Mouse (Mus musculus) frontal cortex, postnatal 10 days (tissue): ENCODE measurements at regions not wholly inside any gene's neighbourhood (a gene's known extent, or its start where the extent isn't known, plus 50 kb on each side); places are given as distances from the start of the nearest gene placed in this dataset.
"Not testable (repeated sequence)": the region's sequence is repeated elsewhere in the genome, so short reads cannot be mapped to it uniquely, and the experiment has no call there.

Experiments used
- DNase-seq, 2 experiments: peaks; one replicate each; pipeline ENCODE4 v3.0.0; 2022; ENCODE audit warnings: low spot score in 2 of 2, mixed read lengths in 1 of 2

GRCm38 (mm10) chr3:53792541-53792940 is 52.3 kb upstream of the Gm10985 start:
- DNase-seq, result no peak

DNA sequence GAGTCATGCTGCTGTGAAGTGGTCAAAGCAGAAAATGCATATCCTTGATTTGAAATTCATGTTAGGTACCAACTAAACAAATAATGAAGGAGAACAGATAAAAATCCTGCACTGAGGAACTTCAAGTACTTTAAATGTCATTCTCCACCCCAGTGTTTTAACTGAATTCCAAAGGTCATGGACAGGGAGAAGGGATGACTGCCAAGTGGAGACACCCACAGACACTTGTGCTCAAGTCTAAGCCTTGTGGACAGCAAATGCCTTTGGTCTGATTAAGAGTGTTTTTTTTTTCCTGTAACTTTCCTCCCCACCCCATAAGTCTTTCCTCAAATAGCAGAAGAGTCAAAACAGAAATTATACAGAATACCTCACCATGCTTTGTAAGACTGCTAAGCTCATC is 55.2 kb upstream of the Gm10985 start:
- DNase-seq, result no peak

GRCm38 (mm10) chr3:53785201-53785600 is 59.7 kb upstream of the Gm10985 start:
- DNase-seq, result no peak

DNA sequence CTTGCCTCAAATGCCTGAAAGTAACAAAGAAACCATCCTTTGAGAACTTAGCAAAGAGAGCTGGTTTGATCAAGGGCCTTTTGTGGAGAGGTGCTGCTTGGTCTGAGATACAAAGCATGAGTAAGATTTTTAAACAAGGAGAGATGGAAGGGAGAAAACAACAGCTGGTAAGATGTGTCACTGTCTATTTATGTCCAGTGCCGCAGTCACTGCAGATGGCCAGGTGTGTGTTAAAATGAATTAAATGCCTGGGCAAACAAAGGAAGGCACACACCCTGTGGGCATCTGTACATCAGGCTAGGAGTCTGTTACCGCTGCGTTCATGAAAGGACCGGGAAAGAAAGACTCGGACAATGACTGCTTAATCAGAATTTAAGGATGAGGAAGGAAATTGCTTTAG is 68.2 kb upstream of the Gm10985 start:
- no peak for DNase-seq

DNA sequence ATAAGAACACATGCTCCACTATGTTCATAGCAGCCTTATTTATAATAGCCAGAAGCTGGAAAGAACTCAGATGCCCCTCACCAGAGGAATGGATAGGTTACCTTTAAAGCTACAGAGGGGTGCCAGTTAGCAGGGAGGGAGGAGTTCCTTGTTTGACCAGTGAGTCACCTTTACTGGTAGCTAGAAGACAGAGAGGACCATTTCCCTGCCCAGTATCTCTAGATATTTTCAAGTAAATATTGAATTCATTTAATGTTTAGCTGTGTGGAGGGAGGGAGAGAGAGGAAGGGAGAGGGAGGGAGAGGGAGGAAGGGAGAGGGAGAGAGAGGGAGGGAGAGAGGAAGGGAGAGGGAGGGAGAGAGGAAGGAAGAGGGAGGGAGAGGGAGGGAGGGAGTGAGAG is 77.3 kb upstream of the Gm10985 start:
- DNase-seq, result no peak

DNA sequence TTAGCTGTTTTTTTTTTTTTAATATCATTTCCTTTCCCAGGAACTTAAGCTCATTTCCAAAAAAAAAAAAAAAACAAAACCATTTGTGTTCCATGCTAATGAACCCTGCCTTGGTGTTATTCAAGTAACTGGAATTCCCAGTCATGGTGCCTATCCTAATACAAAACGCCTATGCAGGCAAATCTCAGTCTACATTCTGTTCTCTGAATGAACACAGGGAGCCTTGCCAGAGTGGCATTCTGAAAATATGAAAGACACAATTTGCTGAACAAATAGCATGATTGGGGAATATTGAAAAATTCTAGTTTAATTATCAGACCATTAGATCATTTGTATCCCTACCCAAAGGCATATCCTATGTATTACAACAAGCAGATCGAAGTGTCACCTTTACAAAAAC is 80.9 kb upstream of the Gm10985 start:
- no peak for DNase-seq

DNA sequence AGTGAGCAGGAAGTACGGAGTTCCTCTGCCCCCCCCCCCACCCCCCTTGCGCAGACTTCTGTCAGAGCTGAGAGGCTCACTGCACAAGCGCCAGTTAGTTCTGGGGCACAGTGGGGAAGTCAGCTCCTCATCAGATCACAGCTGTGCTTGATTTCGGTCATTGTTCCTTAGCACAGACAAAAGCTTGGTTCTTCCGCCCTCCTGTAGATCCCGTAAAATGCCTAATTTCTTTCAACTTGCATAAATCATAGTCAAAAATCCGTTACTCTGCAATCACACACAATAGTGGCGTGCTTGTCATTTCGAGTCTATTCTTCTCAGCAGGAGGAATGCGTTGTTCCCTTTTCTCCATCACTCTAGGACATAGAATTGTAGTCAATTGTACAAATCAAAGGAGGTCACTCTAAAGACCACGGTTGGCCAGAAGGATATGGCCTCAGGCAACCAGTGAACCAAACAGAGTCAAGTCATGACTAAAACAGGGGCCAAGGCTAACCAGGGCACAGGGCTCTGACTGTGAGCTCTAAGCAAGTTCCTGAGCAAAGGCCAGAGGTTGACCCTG is 83.3 kb upstream of the Gm10985 start:
- no peak for DNase-seq

- DNase-seq, result no peak
Observed at GRCm38 (mm10) chr3:53756115-53756853, 88.6 kb upstream of the Gm10985 start.

- DNase-seq, result no peak
Observed at GRCm38 (mm10) chr3:53737161-53737560, 80.0 kb upstream of the Frem2 start.

DNA sequence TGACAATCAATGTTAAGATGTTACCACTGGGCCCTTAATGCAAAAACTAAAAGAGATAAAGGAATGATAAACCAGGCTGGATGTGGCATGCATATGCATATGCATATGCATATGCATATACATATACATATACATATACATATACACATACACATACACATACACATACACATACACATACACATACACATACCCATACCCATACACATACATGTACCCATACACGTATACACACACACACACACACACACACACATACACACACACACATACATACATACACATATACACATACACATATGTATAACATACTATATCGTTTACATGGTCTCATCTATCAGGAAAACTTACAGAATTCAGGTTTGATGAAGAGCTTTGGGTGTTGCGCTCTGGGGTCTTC is 78.5 kb upstream of the Frem2 start:
- DNase-seq, result not testable (repeated sequence)

- DNase-seq, result peak in 1 of 2 experiments; percentile 42
Observed at GRCm38 (mm10) chr3:53735147-53735546, 78.0 kb upstream of the Frem2 start.

GRCm38 (mm10) chr3:53730440-53730839 is 73.3 kb upstream of the Frem2 start:
- DNase-seq, result no peak

- DNase-seq, result peak in 1 of 2 experiments; percentile 29
Observed at GRCm38 (mm10) chr3:53729810-53730209, 72.7 kb upstream of the Frem2 start.

DNA sequence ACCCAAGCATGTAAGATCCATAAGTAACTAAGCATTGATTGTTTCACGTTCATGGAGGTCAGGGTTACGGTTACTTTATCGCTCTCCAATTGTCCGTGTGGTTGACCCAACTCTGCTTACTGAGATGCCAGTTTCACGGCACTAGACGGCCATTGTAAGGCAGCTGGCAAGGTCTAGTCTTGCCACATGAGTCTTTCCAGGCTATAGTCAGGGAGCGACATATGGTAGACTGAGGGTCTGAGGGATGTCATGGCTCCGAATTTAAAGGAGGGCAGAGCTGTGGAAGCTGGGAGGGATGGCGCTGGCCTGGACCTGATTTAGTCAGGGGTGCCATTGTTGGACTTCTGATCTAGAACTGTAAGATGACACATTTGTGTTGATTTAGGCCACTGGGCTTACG is 72.0 kb upstream of the Frem2 start:
- DNase-seq, result no peak

- no peak for DNase-seq
Observed at GRCm38 (mm10) chr3:53727737-53728136, 70.6 kb upstream of the Frem2 start.

DNA sequence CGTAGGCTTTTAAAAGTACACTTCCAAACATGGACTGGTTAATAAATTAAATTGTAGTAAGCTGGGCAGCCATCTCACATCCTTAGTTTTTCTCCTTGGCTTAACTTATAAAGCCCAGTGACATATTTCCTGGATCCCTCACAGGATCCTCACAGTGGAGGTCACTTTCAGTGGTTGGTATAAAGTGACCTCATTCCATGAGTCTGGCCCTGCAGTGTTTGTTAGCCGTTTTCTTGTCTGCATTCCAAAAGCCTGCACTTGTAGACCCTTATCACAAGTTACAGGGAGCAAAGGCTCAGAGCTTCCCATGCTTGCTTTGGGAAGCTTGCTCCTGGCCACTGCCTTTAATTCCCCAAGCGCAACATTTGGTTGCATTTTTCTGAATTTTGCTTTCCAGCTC is 49.9 kb upstream of the Frem2 start:
- DNase-seq, result no peak
